Mouse (Mus musculus): ENCODE results near the gene Svip.

GRCm38 (mm10) chr7:51991020-51991419 is 14.8 kb downstream of the Svip start:
- no peak for TF ChIP-seq CTCF (IDR thresholded peaks at IDR 0.05; ENCODE audit: low read depth)
- no peak for TF ChIP-seq EP300 (IDR thresholded peaks at IDR 0.05; ENCODE audit: low read depth)
